Mouse (Mus musculus): ENCODE results near the gene C1rb. TPM values are rescaled to one million over a fixed set of nuclear protein-coding genes. Genes with fewer than 3 reads are reported as not detected.

The C1rb gene
- total and polyA plus RNA-seq, 3 experiments, result 1.2 to 1.8 TPM; not detected in 1

DNA sequence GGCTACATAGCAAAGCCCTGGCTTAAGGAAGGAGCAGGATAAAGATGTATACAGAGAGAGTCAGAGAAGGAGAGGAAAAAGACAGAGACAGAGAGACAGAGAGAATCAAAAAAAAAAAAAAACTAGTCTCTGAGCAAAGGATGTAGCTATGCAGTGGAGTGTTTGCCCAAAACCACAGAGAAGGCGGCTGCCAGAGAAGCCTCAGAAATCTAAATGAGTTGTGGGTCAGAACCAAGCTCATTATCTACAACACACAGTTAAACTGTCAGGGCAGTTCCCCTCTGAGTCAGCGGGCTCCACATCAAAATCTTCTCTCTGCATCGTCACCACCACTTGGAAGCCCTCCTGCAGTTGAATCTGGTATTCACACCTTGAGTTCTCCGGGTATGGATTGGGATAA, 60.7 kb downstream of the C1rb start:
- Histone ChIP-seq H3K4me1 (ENCODE audit: control insufficient read depth, insufficient read depth, low read length) (no peaks in the 10 kb centered on the region), H3K36me3 (ENCODE audit: control insufficient read depth, insufficient read depth, low read length) (no peaks in the 10 kb centered on the region), H3K4me3 (no peak overlapping the region), H3K27ac (no peak overlapping the region), H3K9ac (ENCODE audit: low read depth, low read length) (no peak overlapping the region), H3K27me3 (ENCODE audit: control insufficient read depth, insufficient read depth, low read length) (no peaks in the 10 kb centered on the region), H3K79me2 (replicated peaks; ENCODE audit: control insufficient read depth, insufficient read depth, low read length) (no peaks in the 10 kb centered on the region)
- intact Hi-C loops (cut with DNase I), result no loop called here
- no peak for DNase-seq
- 72% methylated on average over 4 of the region's 4 CpGs for WGBS
- TF ChIP-seq POLR2A (IDR thresholded peaks at IDR 0.05; ENCODE audit: insufficient read depth, low read depth, low read length), result no peak
- TF ChIP-seq EP300 (IDR thresholded peaks at IDR 0.05; ENCODE audit: insufficient read depth, low read depth, low read length), result no peak
- TF ChIP-seq CTCF (IDR thresholded peaks at IDR 0.05), result no peak

Other genes with a start within 250 kb of the C1rb start
- 10 to 100 TPM; 21.9 to 25.7 TPM for gene Pex5, start 155.2 kb upstream of the C1rb start, total RNA-seq (2021)
- 20.8 and 30.1 TPM in 2 replicates for gene Pex5, start 155.2 kb upstream of the C1rb start, polyA plus RNA-seq (2012; rRNA removed)
- 1 to 10 TPM; 1.4 to 1.9 TPM for gene Clstn3, start 105.5 kb upstream of the C1rb start, total RNA-seq (2021)
- 5.1 and 11.8 TPM in 2 replicates for gene Clstn3, start 105.5 kb upstream of the C1rb start, polyA plus RNA-seq (2012; rRNA removed)
- gene C1rl, start 77.2 kb upstream of the C1rb start, total RNA-seq (2021), result 1 to 10 TPM; 1.1 to 1.2 TPM
- 1.3 and 1.5 TPM in 2 replicates for gene C1rl, start 77.2 kb upstream of the C1rb start, polyA plus RNA-seq (2012; rRNA removed)
- 10 to 100 TPM; 10.4 to 12.2 TPM for gene C1ra, start 57.9 kb upstream of the C1rb start, total RNA-seq (2021)
- 17.3 and 19.5 TPM in 2 replicates for gene C1ra, start 57.9 kb upstream of the C1rb start, polyA plus RNA-seq (2012; rRNA removed)
- gene C1s1, start 27.9 kb upstream of the C1rb start, total RNA-seq (2021), result 10 to 100 TPM; 23.0 to 25.1 TPM
- gene C1s1, start 27.9 kb upstream of the C1rb start, polyA plus RNA-seq (2012; rRNA removed), result 31.0 and 39.0 TPM in 2 replicates
- gene C1s2, start 65.8 kb downstream of the C1rb start, total RNA-seq (2021), result under 1 TPM; 0.26 to 0.48 TPM
- not detected in 2 replicates for gene C1s2, start 65.8 kb downstream of the C1rb start, polyA plus RNA-seq (2012; rRNA removed)
- 10 to 100 TPM; 34.9 to 40.5 TPM for gene Lpcat3, start 92.7 kb downstream of the C1rb start, total RNA-seq (2021)
- gene Lpcat3, start 92.7 kb downstream of the C1rb start, polyA plus RNA-seq (2012; rRNA removed), result 73.4 and 116 TPM in 2 replicates
- 10 to 100 TPM; 71.4 to 78.8 TPM for gene Emg1, start 141.9 kb downstream of the C1rb start, total RNA-seq (2021)
- 51.8 and 79.0 TPM in 2 replicates for gene Emg1, start 141.9 kb downstream of the C1rb start, polyA plus RNA-seq (2012; rRNA removed)
- gene Phb2, start 142.0 kb downstream of the C1rb start, total RNA-seq (2021), result 100 to 1,000 TPM; 260 to 292 TPM
- gene Phb2, start 142.0 kb downstream of the C1rb start, polyA plus RNA-seq (2012; rRNA removed), result 184 and 200 TPM in 2 replicates
- gene Ptpn6, start 168.4 kb downstream of the C1rb start, total RNA-seq (2021), result 1 to 10 TPM; 3.1 to 4.4 TPM
- 4.5 and 8.2 TPM in 2 replicates for gene Ptpn6, start 168.4 kb downstream of the C1rb start, polyA plus RNA-seq (2012; rRNA removed)
- gene Grcc10, start 171.1 kb downstream of the C1rb start, total RNA-seq (2021), result 100 to 1,000 TPM; 280 to 314 TPM
- gene Grcc10, start 171.1 kb downstream of the C1rb start, polyA plus RNA-seq (2012; rRNA removed), result 296 and 328 TPM in 2 replicates
- 1 to 10 TPM in 1 of 2 experiments, not detected in 1; 1.9 TPM for gene Gm45234, start 185.7 kb downstream of the C1rb start, total RNA-seq (2021)
- not detected in 2 replicates for gene Gm45234, start 185.7 kb downstream of the C1rb start, polyA plus RNA-seq (2012; rRNA removed)
- 10 to 100 TPM; 44.3 to 47.8 TPM for gene Atn1, start 186.2 kb downstream of the C1rb start, total RNA-seq (2021)
- 24.5 and 32.8 TPM in 2 replicates for gene Atn1, start 186.2 kb downstream of the C1rb start, polyA plus RNA-seq (2012; rRNA removed)
- gene Eno2, start 199.4 kb downstream of the C1rb start, total RNA-seq (2021), result 1 to 10 TPM; 2.4 to 2.7 TPM
- 2.4 and 2.7 TPM in 2 replicates for gene Eno2, start 199.4 kb downstream of the C1rb start, polyA plus RNA-seq (2012; rRNA removed)
- gene Lrrc23, start 209.4 kb downstream of the C1rb start, total RNA-seq (2021), result not detected
- 0.53 and 3.2 TPM in 2 replicates for gene Lrrc23, start 209.4 kb downstream of the C1rb start, polyA plus RNA-seq (2012; rRNA removed)
- gene Spsb2, start 238.4 kb downstream of the C1rb start, total RNA-seq (2021), result 1 to 10 TPM; 3.2 TPM
- 2.8 and 4.4 TPM in 2 replicates for gene Spsb2, start 238.4 kb downstream of the C1rb start, polyA plus RNA-seq (2012; rRNA removed)
- 100 to 1,000 TPM; 788 to 884 TPM for gene Tpi1, start 244.0 kb downstream of the C1rb start, total RNA-seq (2021)
- 870 and 1,222 TPM in 2 replicates for gene Tpi1, start 244.0 kb downstream of the C1rb start, polyA plus RNA-seq (2012; rRNA removed)